Mouse (Mus musculus): ENCODE results near the gene Actr3b.

DNA sequence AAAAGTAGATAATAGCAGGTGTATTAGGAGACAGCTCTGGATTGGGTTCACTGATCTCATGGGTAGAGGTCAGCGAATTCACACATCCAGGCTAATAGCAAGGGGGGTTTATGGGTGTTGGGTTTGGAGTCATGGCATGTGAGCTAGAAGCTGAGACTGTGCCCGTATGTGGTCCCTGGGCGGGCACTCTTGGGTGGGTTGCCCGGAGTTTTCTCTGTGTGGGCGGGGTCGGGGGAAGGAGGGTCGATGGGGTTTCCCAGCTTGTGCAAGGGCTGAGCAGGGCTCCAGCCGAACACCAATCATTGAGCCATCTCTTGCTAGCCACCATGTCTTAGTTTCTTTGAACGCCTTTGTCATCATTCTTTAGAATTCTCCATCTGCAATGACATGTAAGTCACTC is 12.7 kb downstream of the Actr3b start:
- no peak for TF ChIP-seq EP300 (IDR thresholded peaks at IDR 0.05; ENCODE audit: low read depth)
- no peak for TF ChIP-seq CTCF (IDR thresholded peaks at IDR 0.05; ENCODE audit: low read depth)
